Mouse (Mus musculus) ZHBTc4 (cell line): ENCODE measurements at regions not wholly inside any gene's neighbourhood (a gene's known extent, or its start where the extent isn't known, plus 50 kb on each side); places are given as distances from the start of the nearest gene placed in this dataset.
"Not testable (repeated sequence)": the region's sequence is repeated elsewhere in the genome, so short reads cannot be mapped to it uniquely, and the experiment has no call there.

Source experiments
- DNase-seq: peaks from one replicate; pipeline ENCODE4 v3.0.0-alpha.2; 2011; ENCODE audit warnings: low read depth, low spot score

- DNase-seq: peak; percentile 86
Observed at GRCm38 (mm10) chr4:101366905-101367679, 52.0 kb upstream of the Ak4 start.

- no peak for DNase-seq
Observed at GRCm38 (mm10) chr4:101365299-101365698, 53.8 kb upstream of the Ak4 start.

DNA sequence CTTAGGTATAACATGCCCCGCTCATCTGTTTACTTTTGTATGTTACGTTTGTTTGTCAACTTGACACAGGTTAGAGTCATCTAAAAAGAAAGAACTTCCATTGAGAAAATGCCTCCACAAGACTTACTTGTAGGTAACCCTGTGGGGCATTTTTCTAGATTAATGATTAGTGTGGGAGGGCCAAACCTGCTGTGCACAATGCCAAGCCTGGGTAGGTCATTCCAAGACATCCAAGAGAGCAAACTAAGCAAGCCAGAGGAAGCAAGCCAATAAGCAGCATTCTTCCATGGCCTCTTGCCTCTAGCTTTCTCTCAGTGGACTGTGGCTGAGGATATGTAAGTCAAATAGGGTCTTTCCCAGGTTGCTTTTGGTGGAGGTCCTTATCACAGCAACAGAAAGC is 54.4 kb upstream of the Ak4 start:
- DNase-seq: no peak

- not testable (repeated sequence) for DNase-seq
Observed at GRCm38 (mm10) chr4:101363231-101363630, 55.8 kb upstream of the Ak4 start.

GRCm38 (mm10) chr4:101361779-101362178 is 57.3 kb upstream of the Ak4 start:
- DNase-seq: no peak

DNA sequence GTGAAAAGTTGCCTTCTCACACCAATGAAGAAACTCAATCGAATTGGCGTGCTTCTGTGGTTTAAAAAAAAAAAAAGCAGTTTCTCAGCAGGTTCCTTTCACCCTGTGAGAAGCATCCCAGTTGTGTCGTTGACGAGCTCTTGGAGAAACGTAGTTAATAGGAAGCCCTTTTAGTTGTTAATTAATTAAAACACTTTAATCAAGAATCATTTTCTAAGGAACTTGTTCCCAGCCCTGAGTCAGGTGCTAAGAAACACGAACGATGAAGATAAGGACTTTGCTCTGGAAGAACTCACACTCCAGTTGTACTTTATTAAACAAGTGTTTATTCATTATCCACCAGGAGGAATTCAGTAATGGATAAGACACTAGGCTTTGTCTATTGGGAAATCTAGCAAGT is 58.8 kb upstream of the Ak4 start:
- no peak for DNase-seq

DNA sequence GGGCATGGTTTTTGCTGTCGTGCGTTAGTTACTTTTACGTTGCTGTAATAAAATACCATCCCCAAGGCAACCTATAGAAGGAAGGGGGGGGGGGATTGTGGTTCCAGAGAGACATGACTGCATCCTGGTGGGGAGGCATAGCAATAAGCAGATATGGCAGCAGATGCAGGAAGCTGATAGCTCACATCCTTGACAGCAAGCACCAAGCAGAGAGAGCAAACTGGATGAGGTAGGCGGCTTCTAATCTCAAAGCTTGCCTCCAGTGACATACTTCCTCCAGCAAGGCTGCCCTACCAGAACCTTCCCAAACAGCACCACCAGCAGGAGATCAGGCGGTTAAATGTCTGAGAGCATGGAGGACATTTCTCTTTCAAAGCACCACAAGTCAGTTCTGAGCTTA is 60.0 kb upstream of the Ak4 start:
- peak; percentile 39 for DNase-seq

DNA sequence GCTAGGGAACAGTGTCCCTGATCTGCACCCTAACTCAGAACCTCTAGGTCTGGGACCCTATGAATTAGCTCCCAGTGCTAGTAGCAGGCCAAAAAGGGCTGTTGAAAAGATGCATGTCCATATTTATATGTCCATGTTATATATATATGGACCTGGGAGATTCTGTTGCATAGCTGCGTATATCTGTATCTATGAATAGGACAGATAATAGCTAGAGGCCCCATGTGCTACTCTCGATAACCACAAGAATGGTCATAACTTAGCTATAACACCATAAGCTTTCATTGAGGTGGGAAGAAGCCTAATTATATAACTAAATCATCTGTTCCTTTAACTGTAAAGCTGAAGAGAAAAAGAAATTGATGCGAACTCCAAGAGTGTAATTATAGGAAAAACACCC is 60.6 kb upstream of the Ak4 start:
- no peak for DNase-seq

GRCm38 (mm10) chr4:101357923-101358322 is 61.2 kb upstream of the Ak4 start:
- no peak for DNase-seq

DNA sequence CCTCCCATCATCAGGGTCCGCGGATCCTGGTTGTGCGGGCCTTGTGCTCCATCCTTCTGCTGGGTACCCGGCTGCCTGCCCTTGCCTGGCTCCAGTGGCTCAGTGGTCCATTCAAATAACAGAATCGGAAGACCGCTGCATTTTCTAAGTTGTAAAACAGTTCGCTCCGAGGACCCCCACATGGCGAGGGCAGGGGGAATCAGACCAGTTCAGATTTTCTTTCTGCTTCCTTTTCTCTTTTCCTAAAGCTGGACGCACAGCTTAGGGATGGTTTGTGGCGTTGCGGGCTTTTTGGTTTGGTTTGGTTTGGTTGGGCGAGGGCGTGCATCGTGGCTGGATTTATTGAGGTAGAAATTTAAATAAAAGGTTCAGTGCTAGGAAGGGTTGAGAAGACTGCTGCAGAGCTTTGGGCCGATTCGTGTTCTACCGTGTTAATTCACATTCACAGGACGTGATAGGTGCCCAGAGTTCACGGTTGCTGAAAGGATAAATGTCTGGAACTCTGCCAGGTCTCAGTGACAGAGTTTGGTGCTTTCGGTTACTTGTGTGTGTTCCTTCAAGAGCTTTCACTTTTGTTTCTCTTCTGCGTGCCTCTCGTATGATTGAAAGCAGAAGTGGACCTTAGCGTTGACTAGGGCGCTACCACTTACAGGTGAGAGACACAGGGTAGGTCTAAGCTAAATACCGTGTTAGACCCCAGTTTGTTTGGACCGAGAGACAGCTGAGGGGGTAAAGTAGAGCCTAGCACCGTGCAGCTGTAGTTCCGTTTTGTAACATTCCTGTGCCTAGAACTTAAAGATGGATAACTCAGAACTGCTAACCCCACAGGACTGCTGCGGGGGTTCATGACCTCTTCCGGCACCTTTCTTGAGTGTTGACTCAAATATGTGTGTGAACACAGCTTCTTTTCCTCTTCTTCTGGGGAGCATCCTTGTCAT is 61.9 kb upstream of the Ak4 start:
- DNase-seq: peak; percentile 42

DNA sequence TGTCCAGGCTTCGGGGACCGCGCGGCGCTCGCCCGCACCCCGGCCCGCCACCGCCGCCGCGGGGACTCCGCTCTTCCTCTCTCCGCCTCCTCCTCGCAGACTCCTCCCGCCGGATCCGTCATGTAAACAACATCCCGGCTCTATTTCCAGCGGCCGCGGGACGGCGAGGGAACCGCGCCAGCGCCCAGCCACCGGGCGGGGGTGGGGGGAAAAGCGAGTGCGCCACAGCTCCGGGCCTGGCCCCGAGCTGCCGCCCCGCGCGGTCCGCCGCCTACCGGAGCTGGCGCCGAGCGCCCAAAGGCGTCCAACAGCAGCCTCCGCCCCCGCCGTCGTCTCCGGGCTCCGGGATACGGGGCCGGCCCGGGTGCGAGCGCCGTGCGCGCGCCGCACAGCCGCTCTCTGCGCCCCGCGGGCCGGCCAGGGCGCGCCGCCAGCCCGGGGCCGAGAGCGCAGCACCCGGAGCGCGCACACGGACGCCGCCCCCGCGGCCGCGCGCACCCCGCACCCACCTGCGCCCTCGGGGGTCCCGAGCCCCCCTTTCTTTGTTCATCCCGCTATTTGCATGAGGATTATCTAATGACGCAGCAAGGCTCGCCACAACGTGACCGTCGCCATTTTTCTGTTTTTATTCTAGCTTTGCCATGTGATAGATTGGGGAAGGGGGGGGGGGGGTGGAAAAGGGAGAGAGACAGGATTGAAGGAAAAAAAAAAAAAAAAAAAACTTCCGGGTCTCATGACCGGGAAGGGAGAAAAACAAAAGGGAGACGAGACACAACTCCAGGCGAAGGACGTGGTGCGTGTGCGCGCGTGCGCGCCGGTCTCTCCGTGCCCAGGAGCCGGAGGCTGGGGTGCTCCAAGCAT is 62.8 kb upstream of the Ak4 start:
- peak; percentile 93 for DNase-seq

- DNase-seq: peak; percentile 45
Observed at GRCm38 (mm10) chr4:101355431-101356092, 63.5 kb upstream of the Ak4 start.

DNA sequence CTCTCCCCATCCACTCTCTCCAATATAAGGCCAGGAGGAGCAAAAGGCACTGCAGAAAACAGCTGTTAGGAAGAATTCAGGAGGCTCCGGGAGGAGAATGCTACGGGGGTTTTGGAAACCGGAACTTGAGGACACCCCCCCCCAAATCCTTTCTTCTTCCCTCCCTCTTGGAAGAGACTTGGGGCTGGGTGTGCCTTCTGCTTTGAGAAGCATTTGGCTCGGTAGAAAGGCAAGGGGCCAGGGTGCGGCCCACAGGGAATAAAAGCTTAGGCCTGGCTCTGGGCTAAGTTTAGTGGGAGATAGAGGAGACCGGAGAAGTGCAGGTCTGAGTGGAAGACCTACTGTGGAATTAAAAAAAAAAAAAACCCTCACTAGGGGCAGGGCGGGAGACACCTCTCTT is 64.1 kb upstream of the Ak4 start:
- DNase-seq: peak; percentile 67

- DNase-seq: no peak
Observed at GRCm38 (mm10) chr4:101354086-101354855, 64.8 kb upstream of the Ak4 start.

DNA sequence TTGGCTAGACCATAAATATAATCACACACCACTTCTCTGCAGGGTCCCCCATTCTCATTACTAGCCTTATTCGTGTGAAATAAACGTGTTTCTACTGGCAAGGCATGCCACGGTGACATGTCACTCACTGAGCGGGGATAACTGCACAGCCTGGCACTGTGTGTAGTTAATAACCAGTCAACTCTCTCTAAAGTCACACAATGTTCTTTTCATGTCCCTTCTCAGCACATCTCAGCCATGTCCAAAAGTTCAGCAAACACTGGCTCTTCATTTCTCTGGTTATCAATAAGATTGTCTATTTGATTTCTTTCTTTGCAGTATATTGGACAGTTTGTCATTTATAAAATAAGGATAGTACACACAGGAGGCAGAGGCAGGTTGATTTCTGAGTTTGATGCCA is 66.9 kb upstream of the Ak4 start:
- DNase-seq: no peak

DNA sequence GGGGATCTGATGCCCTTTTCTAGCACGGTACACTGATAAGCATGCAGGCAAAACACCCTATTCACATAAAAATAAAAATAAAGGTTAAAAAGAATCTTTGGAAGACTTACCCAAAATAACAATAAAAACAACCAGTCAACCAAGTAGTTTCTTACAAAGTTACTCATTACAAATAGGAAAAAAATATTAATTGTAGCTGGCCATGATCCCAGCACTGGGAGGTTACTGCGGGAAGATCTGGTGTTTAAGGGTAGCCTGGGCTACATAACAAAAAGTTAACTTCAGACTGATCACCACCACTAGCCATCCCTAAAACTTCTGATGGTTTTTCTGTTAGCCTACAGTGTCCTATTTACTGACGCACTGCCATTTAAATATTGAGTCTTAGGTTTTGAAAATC is 67.4 kb upstream of the Ak4 start:
- DNase-seq: no peak

GRCm38 (mm10) chr4:101350656-101351055 is 68.4 kb upstream of the Ak4 start:
- DNase-seq: peak; percentile 32

DNA sequence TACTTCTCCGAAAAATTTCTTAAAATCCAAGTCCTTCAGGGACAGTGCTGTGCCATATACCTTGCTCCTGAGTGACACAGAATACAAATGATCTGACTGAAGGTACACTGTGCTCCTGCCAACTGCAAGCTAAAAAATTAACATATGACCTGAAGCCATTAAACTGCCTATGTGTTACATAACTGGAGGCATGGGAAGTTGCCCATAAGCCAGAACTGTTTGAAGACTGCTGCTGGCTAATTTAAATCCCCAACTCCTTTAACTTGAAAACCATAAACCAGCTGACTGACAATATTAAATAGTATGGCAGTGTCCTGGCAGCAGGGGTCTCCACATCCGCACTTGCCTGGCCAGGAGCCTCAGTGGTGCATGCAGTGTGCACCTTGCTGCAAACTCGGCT is 68.9 kb upstream of the Ak4 start:
- no peak for DNase-seq

GRCm38 (mm10) chr4:101349413-101349812 is 69.7 kb upstream of the Ak4 start:
- peak; percentile 79 for DNase-seq

GRCm38 (mm10) chr4:101347309-101347708 is 71.8 kb upstream of the Ak4 start:
- no peak for DNase-seq
